Mouse (Mus musculus): ENCODE results near the gene Mfsd10. TPM values are rescaled to one million over a fixed set of nuclear protein-coding genes. Genes with fewer than 3 reads are reported as not detected.

Gene Mfsd10
- polyA plus RNA-seq, 1 experiment from 2014 or later: 31.4 TPM

DNA sequence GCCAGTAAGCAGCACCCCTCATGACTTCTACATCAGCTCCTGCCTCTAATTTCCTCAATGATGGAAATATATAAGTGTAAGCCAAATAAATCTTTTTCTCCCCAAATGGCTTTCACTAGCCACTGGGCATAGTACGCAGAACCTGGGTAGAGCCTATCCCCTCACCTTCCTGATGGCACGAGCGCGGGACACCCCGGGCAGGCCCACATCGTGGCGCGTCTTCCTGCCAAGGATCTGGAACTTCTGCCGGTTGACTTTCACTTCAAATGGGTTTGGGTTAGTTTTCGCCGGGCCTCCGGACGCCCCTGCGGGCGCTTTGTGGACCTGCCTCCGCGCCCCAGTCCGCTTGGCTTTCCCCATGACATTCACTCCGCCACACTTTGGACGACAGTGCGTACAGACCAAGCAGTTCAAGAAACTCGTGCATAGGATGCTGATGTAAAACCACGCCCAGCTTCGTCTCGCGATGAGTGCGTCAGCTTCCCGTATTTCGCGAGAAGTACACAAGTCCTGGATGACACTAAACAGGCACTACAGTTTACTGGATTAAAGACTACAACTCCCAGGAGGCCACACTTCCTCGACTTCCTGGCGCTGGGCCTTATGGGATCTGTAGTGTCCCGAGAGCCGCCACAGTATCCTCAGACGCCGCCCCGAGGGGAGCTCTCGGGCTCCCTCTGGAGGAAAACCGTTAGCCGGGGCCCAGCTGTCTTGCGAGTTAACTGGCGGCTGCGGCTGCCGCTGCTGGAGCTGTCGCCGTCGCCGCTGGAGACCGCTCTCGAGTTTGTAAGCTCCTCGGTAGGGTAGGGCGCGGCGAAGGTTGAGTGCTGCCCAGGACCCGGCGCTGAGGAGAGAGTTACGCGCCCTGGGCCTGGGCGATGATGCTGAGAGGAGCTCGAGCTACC lies 22.9 kb upstream of the Mfsd10 start, which contains the start of the genes Nop14 and Grk4:
Nop14 (minus strand) TSS at position 463 of the 905 bp plus-strand sequence.
Grk4 (plus strand) TSS at position 694 of the 905 bp plus-strand sequence.
- 0 out of 2 replicates have a peak, but pooled peaks cover 5% of the 10 kb centered on the region for H3K4me1 ChIP-seq (replicated peaks; ENCODE audit: control insufficient read depth, insufficient read depth, low read length)
- H3K9me3 ChIP-seq (ENCODE audit: control insufficient read depth): no peaks in the 10 kb centered on the region
- under 1% methylated on average over 60 of the region's 60 CpGs for WGBS
- H3K36me3 ChIP-seq (ENCODE audit: control insufficient read depth, insufficient read depth): peaks cover 18% of the 10 kb centered on the region
- peak within 1 kb of the TSS; percentile 61 for H3K9ac ChIP-seq (ENCODE audit: low read depth, low read length)
- peak within 1 kb of the TSS; percentile 61 for H3K4me3 ChIP-seq (ENCODE audit: low read depth, low read length)
- peak; percentile 99 for TF ChIP-seq CTCF (IDR thresholded peaks at IDR 0.05; ENCODE audit: low read depth)
- H3K27me3 ChIP-seq (replicated peaks; ENCODE audit: control insufficient read depth, insufficient read depth, low read length): no peaks in the 10 kb centered on the region
- ATAC-seq: peak; percentile 100
- peak within 1 kb of the TSS; percentile 83 for H3K4me2 ChIP-seq (replicated peaks; ENCODE audit: low read depth)
- peak within 1 kb of the TSS; percentile 85 for H3K27ac ChIP-seq (ENCODE audit: low read depth, low read length)

DNA sequence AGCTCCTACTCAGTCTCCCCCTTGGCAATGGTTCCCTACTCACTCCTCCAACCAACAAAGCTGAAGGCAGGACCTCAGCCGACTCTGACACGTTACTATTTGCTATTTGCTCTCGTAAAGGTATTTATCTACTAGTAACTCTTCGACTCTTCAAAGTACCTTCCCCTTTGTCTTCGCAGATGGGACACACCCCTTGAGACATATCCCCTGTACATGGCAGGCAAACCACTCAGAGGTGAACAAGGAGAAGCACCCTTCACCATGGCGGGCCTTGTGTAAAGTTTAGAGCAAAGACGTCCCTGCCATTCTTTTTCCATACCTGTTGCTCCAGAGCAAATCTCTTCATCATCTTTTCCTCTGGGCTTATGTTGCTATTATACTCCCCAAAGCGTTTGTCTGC lies 20.5 kb upstream of the Mfsd10 start:
- 68% methylated on average over 8 of the region's 8 CpGs for WGBS
- TF ChIP-seq CTCF (IDR thresholded peaks at IDR 0.05; ENCODE audit: low read depth): no peak
- ATAC-seq: no peak

DNA sequence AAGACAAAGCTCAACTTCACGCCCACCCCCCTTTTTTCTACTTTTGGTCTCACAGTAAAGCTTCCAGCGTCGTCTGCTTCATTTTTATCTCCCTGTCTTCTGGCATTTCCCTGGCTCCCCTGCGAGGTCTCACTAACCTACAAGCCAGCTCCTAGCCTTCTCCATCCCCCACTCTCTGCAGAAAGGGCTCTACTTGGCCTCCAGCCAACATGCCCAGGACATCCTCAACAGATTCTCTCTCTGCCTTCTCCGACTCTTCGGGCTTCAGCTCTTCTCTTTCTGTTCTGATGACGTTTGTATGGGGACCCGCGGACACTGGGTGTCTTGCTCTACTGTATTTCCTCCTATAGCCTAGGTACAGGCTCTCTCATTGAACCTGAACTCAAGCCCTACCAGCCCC lies 17.9 kb upstream of the Mfsd10 start:
- H3K27me3 ChIP-seq (replicated peaks; ENCODE audit: control insufficient read depth, insufficient read depth, low read length): no peaks in the 10 kb centered on the region
- TF ChIP-seq CTCF (IDR thresholded peaks at IDR 0.05; ENCODE audit: low read depth): no peak
- peaks cover 66% of the 10 kb centered on the region for H3K36me3 ChIP-seq (ENCODE audit: control insufficient read depth, insufficient read depth)
- H3K4me3 ChIP-seq (ENCODE audit: low read depth, low read length): no peak overlapping the region
- H3K27ac ChIP-seq (ENCODE audit: low read depth, low read length): no peak overlapping the region
- H3K9me3 ChIP-seq (ENCODE audit: control insufficient read depth): no peaks in the 10 kb centered on the region
- 0 out of 2 replicates have a peak, but pooled peaks cover 5% of the 10 kb centered on the region for H3K4me1 ChIP-seq (replicated peaks; ENCODE audit: control insufficient read depth, insufficient read depth, low read length)
- WGBS: 79% methylated on average over 9 of the region's 9 CpGs
- no peak overlapping the region for H3K9ac ChIP-seq (ENCODE audit: low read depth, low read length)
- ATAC-seq: no peak
- H3K4me2 ChIP-seq (replicated peaks; ENCODE audit: low read depth): no peak overlapping the region

More for the DNA sequence above, 20.5 kb upstream of the Mfsd10 start:
- Histone ChIP-seq H3K9me3 (ENCODE audit: control insufficient read depth) (no peaks in the 10 kb centered on the region), H3K36me3 (ENCODE audit: control insufficient read depth, insufficient read depth) (peaks cover 39% of the 10 kb centered on the region), H3K27me3 (replicated peaks; ENCODE audit: control insufficient read depth, insufficient read depth, low read length) (no peaks in the 10 kb centered on the region), H3K27ac (ENCODE audit: low read depth, low read length) (no peak overlapping the region), H3K9ac (ENCODE audit: low read depth, low read length) (no peak overlapping the region), H3K4me2 (replicated peaks; ENCODE audit: low read depth) (no peak overlapping the region), H3K4me3 (ENCODE audit: low read depth, low read length) (no peak overlapping the region), H3K4me1 (replicated peaks; ENCODE audit: control insufficient read depth, insufficient read depth, low read length) (0 out of 2 replicates have a peak, but pooled peaks cover 5% of the 10 kb centered on the region)

DNA sequence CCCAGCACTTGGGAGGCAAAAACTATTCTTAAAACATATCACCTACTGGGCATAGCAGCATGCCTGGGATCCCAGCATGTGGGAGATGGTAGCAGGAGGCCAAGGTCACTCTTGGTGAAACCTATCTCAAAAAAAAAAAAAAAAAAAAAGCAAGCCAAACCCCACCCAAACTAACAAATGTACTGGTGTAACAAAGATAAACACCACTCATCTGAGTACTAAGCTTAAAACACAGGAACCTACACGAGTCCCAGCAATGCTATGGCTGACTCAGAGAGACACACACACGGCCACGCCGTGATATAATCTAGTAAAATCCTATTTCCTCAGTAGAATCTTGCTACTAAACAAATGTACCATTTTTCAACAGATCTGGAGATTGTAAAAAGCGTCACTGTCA lies 15.9 kb upstream of the Mfsd10 start:
- ATAC-seq: no peak
- H3K36me3 ChIP-seq (ENCODE audit: control insufficient read depth, insufficient read depth): peaks cover 85% of the 10 kb centered on the region

DNA sequence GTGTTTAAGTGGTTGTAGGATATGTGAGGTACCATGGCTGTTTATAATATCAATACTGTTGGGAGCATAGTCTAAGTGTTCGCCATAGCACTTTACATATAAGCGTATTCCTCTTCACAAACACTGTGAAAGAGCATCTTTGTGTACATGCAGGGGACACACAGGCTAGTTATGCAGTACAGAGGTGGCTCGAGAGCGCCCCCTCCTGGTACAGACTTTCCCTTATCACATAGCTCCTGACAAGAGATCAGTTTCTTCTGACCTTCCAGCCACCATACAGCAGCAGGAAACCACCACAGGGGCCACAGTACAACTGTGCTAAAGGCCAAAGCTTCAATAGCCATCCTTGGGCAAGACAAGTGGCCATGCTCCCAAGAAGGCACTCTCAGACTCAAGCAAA lies 10.6 kb upstream of the Mfsd10 start:
- Histone ChIP-seq H3K4me2 (replicated peaks; ENCODE audit: low read depth) (no peak overlapping the region), H3K9ac (ENCODE audit: low read depth, low read length) (no peak overlapping the region), H3K27ac (ENCODE audit: low read depth, low read length) (no peak overlapping the region), H3K27me3 (replicated peaks; ENCODE audit: control insufficient read depth, insufficient read depth, low read length) (no peaks in the 10 kb centered on the region), H3K9me3 (ENCODE audit: control insufficient read depth) (no peaks in the 10 kb centered on the region), H3K36me3 (ENCODE audit: control insufficient read depth, insufficient read depth) (peaks cover 93% of the 10 kb centered on the region), H3K4me3 (ENCODE audit: low read depth, low read length) (no peak overlapping the region), H3K4me1 (replicated peaks; ENCODE audit: control insufficient read depth, insufficient read depth, low read length) (no peaks in the 10 kb centered on the region)
- peak; percentile 89 for TF ChIP-seq CTCF (IDR thresholded peaks at IDR 0.05; ENCODE audit: low read depth)
- 0 out of 2 replicates have a peak, but pooled peaks have one; percentile 16 for ATAC-seq
- WGBS: 52% methylated on average over 4 of the region's 4 CpGs

More for the DNA sequence above, 15.9 kb upstream of the Mfsd10 start:
- Histone ChIP-seq H3K9me3 (ENCODE audit: control insufficient read depth) (no peaks in the 10 kb centered on the region), H3K27ac (ENCODE audit: low read depth, low read length) (no peak overlapping the region), H3K9ac (ENCODE audit: low read depth, low read length) (no peak overlapping the region), H3K4me1 (replicated peaks; ENCODE audit: control insufficient read depth, insufficient read depth, low read length) (no peaks in the 10 kb centered on the region), H3K27me3 (replicated peaks; ENCODE audit: control insufficient read depth, insufficient read depth, low read length) (no peaks in the 10 kb centered on the region), H3K4me2 (replicated peaks; ENCODE audit: low read depth) (no peak overlapping the region), H3K4me3 (ENCODE audit: low read depth, low read length) (no peak overlapping the region)
- no peak for TF ChIP-seq CTCF (IDR thresholded peaks at IDR 0.05; ENCODE audit: low read depth)
- 81% methylated on average over 5 of the region's 5 CpGs for WGBS

DNA sequence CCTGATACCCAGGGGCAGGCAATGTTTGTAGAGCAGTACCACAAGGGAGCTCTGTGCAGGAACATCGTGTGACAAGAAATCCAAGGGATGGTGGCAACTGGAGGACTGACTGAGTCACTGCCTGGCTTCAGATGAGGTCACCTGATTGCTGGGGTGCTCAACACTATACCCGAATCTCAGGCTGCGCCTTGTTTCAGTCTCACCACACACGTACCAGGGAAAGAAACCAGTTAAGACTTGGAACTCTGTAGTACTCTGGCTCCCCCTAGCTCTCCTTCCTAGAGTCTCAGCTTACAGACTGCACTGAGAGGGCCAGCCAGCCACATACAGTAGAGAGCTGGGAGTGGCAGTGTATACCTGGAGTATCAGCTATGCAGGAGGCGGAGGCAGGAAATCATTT lies 5.9 kb upstream of the Mfsd10 start:
- Histone ChIP-seq H3K9me3 (ENCODE audit: control insufficient read depth) (no peaks in the 10 kb centered on the region), H3K4me1 (replicated peaks; ENCODE audit: control insufficient read depth, insufficient read depth, low read length) (no peaks in the 10 kb centered on the region), H3K4me3 (ENCODE audit: low read depth, low read length) (no peak overlapping the region), H3K4me2 (replicated peaks; ENCODE audit: low read depth) (no peak overlapping the region), H3K27me3 (replicated peaks; ENCODE audit: control insufficient read depth, insufficient read depth, low read length) (no peaks in the 10 kb centered on the region), H3K36me3 (ENCODE audit: control insufficient read depth, insufficient read depth) (peaks cover 83% of the 10 kb centered on the region), H3K27ac (ENCODE audit: low read depth, low read length) (no peak overlapping the region), H3K9ac (ENCODE audit: low read depth, low read length) (no peak overlapping the region)
- TF ChIP-seq CTCF (IDR thresholded peaks at IDR 0.05; ENCODE audit: low read depth): peak; percentile 85
- 73% methylated on average over 5 of the region's 5 CpGs for WGBS
- ATAC-seq: peak; percentile 68
